Mouse (Mus musculus): ENCODE measurements around the gene Olfr393. TPM values are rescaled to one million over a fixed set of nuclear protein-coding genes. Genes with fewer than 3 reads are reported as not detected.

Olfr393 gene
- not detected in 2 replicates for polyA plus RNA-seq (2016; fragmentation: Nextera tagmentation; extraction: Ambion mirVana)

DNA sequence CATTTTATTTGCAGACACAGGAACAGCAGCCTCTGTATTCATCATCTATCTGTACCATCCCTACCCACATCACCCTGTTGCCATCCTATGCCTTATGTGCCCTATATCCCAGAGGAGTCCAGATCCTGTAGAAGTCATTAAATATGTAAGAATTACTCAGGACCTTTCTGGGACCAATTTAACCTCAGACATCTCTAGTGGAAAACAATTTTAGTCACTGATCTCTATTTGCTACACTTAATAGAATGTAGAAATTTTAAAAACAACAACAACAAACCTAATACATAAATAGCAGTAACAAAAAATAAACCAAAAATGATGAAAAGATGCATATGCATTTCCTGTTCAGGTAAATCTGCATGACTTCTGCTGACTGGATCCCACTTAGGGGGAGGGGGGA is at the start of gene Olfr393:
Gene Olfr393 (minus strand): TSS at position 101 of the 400 bp plus-strand sequence.
- no peak for ATAC-seq (ENCODE audit: low FRiP score, low read depth)
- H3K9me3 ChIP-seq = peaks cover 10% of the 10 kb centered on the region; the same call in 1 of the 2 replicates
- no peaks in the 10 kb centered on the region for H3K4me1 ChIP-seq

GRCm38 (mm10) chr11:73890671-73891070 is 39.4 kb upstream of the Olfr393 start, which contains the start of gene Olfr394:
TSS of gene Olfr394 (minus strand) at chr11:73890771.
- no peak within 1 kb of the TSS for H3K9ac ChIP-seq
- H3K36me3 ChIP-seq = no peaks in the 10 kb centered on the region
- no peak for ATAC-seq (ENCODE audit: low FRiP score, low read depth)
- H3K27me3 ChIP-seq (replicated peaks) = no peaks in the 10 kb centered on the region
- no peak within 1 kb of the TSS for H3K4me3 ChIP-seq
- WGBS = 81% methylated on average over 1 of the region's 1 CpGs
- H3K4me1 ChIP-seq = no peaks in the 10 kb centered on the region
- no peak within 1 kb of the TSS for H3K27ac ChIP-seq
- H3K4me2 ChIP-seq (replicated peaks) = no peak within 1 kb of the TSS
- H3K9me3 ChIP-seq = no peaks in the 10 kb centered on the region

More for the DNA sequence above, at the start of gene Olfr393:
- H3K4me2 ChIP-seq (replicated peaks) = no peak within 1 kb of the TSS
- H3K36me3 ChIP-seq = no peaks in the 10 kb centered on the region
- H3K27ac ChIP-seq = no peak within 1 kb of the TSS
- no peak within 1 kb of the TSS for H3K9ac ChIP-seq
- H3K27me3 ChIP-seq (replicated peaks) = no peaks in the 10 kb centered on the region
- H3K4me3 ChIP-seq = no peak within 1 kb of the TSS

DNA sequence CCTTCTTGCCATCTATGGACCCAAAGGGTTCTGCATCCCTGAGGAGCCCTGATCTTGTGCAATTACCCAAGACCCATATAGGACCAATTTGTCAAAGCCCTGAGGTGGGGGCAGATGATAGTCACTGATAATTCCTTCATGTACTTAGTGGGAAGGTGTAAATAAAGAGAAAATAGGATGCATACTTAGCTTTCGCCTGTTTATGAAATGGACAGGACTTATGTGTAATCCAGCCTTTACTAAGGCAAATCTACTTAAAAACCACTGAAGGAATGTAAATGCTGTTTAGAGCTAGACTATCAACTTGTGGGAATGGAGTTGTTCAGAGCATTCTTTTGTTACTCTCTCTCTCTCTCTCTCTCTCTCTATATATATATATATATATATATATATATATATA is 34.3 kb downstream of the Olfr393 start, which contains the start of gene Olfr392:
Gene Olfr392 (minus strand): TSS at position 101 of the 400 bp plus-strand sequence.
- Histone ChIP-seq H3K27ac (no peak within 1 kb of the TSS), H3K27me3 (replicated peaks) (no peaks in the 10 kb centered on the region), H3K4me1 (no peaks in the 10 kb centered on the region), H3K4me2 (replicated peaks) (no peak within 1 kb of the TSS), H3K4me3 (no peak within 1 kb of the TSS), H3K9me3 (peaks cover 6% of the 10 kb centered on the region), H3K9ac (no peak within 1 kb of the TSS), H3K36me3 (no peaks in the 10 kb centered on the region)
- WGBS = 86% methylated on average over 1 of the region's 1 CpGs
- ATAC-seq (ENCODE audit: low FRiP score, low read depth) = no peak

- ATAC-seq (ENCODE audit: low FRiP score, low read depth) = no peak
- Histone ChIP-seq H3K4me3 (no peak within 1 kb of the TSS), H3K9me3 (0 out of 2 replicates have a peak, but pooled peaks cover 8% of the 10 kb centered on the region), H3K27me3 (replicated peaks) (no peaks in the 10 kb centered on the region), H3K9ac (no peak within 1 kb of the TSS), H3K27ac (no peak within 1 kb of the TSS), H3K36me3 (no peaks in the 10 kb centered on the region), H3K4me2 (replicated peaks) (no peak within 1 kb of the TSS), H3K4me1 (no peaks in the 10 kb centered on the region)
- 32% methylated on average over 1 of the region's 1 CpGs for WGBS
These were observed 48.3 kb downstream of the Olfr393 start, which contains the start of gene Olfr391-ps for GRCm38 (mm10) chr11:73802952-73803351. TSS of gene Olfr391-ps (minus strand) at chr11:73803052.

Other genes starting within 250 kb of the Olfr393 start
- gene Zfp735, start 162.7 kb downstream of the Olfr393 start, polyA plus RNA-seq (2016; fragmentation: Nextera tagmentation; extraction: Ambion mirVana) = not detected in 2 replicates
- not detected in 2 replicates for gene Olfr389, start 70.7 kb downstream of the Olfr393 start, polyA plus RNA-seq (2016; fragmentation: Nextera tagmentation; extraction: Ambion mirVana)
- gene Olfr390, start 68.5 kb downstream of the Olfr393 start, polyA plus RNA-seq (2016; fragmentation: Nextera tagmentation; extraction: Ambion mirVana) = not detected in 2 replicates
- not detected in 2 replicates for gene Olfr391-ps, start 48.4 kb downstream of the Olfr393 start, polyA plus RNA-seq (2016; fragmentation: Nextera tagmentation; extraction: Ambion mirVana)
- not detected in 2 replicates for gene Olfr392, start 34.4 kb downstream of the Olfr393 start, polyA plus RNA-seq (2016; fragmentation: Nextera tagmentation; extraction: Ambion mirVana)
- not detected in 2 replicates for gene Olfr394, start 39.3 kb upstream of the Olfr393 start, polyA plus RNA-seq (2016; fragmentation: Nextera tagmentation; extraction: Ambion mirVana)
- gene Olfr395, start 57.8 kb upstream of the Olfr393 start, polyA plus RNA-seq (2016; fragmentation: Nextera tagmentation; extraction: Ambion mirVana) = not detected in 2 replicates
- gene Olfr23, start 85.2 kb upstream of the Olfr393 start, polyA plus RNA-seq (2016; fragmentation: Nextera tagmentation; extraction: Ambion mirVana) = not detected in 2 replicates
- gene Olfr397, start 109.4 kb upstream of the Olfr393 start, polyA plus RNA-seq (2016; fragmentation: Nextera tagmentation; extraction: Ambion mirVana) = not detected in 2 replicates
- not detected in 2 replicates for gene Olfr398, start 139.0 kb upstream of the Olfr393 start, polyA plus RNA-seq (2016; fragmentation: Nextera tagmentation; extraction: Ambion mirVana)
- not detected in 2 replicates for gene Olfr139, start 205.1 kb upstream of the Olfr393 start, polyA plus RNA-seq (2016; fragmentation: Nextera tagmentation; extraction: Ambion mirVana)
- not detected in 2 replicates for gene Olfr399, start 205.2 kb upstream of the Olfr393 start, polyA plus RNA-seq (2016; fragmentation: Nextera tagmentation; extraction: Ambion mirVana)
- gene Zfp616, start 218.5 kb upstream of the Olfr393 start, polyA plus RNA-seq (2016; fragmentation: Nextera tagmentation; extraction: Ambion mirVana) = not detected in 2 replicates

Measured in neural tube, embryonic 12.5 days (tissue).